Mouse (Mus musculus) MEL (cell line): Measurements from ENCODE around the gene Sox5. TPM values are rescaled to one million over a fixed set of nuclear protein-coding genes. Genes with fewer than 3 reads are reported as not detected.

Experiments
- DNase-seq: peaks from one replicate; pipeline ENCODE4 v3.0.0; 2011; ENCODE audit warnings: low read depth, low spot score
- H3K27ac ChIP-seq: 2 replicates; pipeline ENCODE4 v1.5.1; 2012; ENCODE audit warnings: low read depth, mild to moderate bottlenecking, control low read depth, low read length, moderate library complexity; ENCODE audit not compliant: control insufficient read depth
- H3K27me3 ChIP-seq, 2 experiments: fragments of 150-350 bp in 1 of 2; sonication (generic) in 1 of 2; 2 replicates each; pipeline ENCODE4 v1.6.1; 2012; ENCODE audit warnings: low read length in 2 of 2, mild to moderate bottlenecking in 2 of 2, improper control_type of control experiment in 1 of 2, moderate library complexity in 1 of 2; ENCODE audit not compliant: insufficient read depth in 2 of 2, control insufficient read depth in 1 of 2
- H3K36me3 ChIP-seq, 2 experiments: 2 replicates each; pipeline ENCODE4 v1.6.1; 2012 to 2014; ENCODE audit warnings: low read length in 2 of 2, improper control_type of control experiment in 1 of 2, inconsistent platforms in 1 of 2, mild to moderate bottlenecking in 1 of 2; ENCODE audit not compliant: insufficient read depth in 2 of 2, control insufficient read depth in 1 of 2
- H3K4me1 ChIP-seq, 2 experiments: fragments of 150-350 bp in 1 of 2; sonication (generic) in 1 of 2; 2 replicates each; pipeline ENCODE4 v1.6.1; 2012; ENCODE audit warnings: low read length in 2 of 2, improper control_type of control experiment in 1 of 2, mild to moderate bottlenecking in 1 of 2; ENCODE audit not compliant: insufficient read depth in 2 of 2, control insufficient read depth in 1 of 2
- H3K4me3 ChIP-seq, 2 experiments: fragments of 150-350 bp in 1 of 2; sonication (generic) in 1 of 2; 2 replicates each; pipeline ENCODE4 v1.5.1; 2012; ENCODE audit warnings: low read depth in 2 of 2, low read length in 2 of 2, mild to moderate bottlenecking in 2 of 2, moderate library complexity in 2 of 2, control low read depth in 1 of 2, improper control_type of control experiment in 1 of 2; ENCODE audit not compliant: control insufficient read depth in 1 of 2, insufficient read depth in 1 of 2
- H3K79me2 ChIP-seq: 2 replicates; pipeline ENCODE4 v1.6.1; 2012; ENCODE audit warnings: mild to moderate bottlenecking, low read length, moderate library complexity; ENCODE audit not compliant: control insufficient read depth, poor library complexity, insufficient read depth
- H3K9ac ChIP-seq: 2 replicates; pipeline ENCODE4 v1.6.1; 2012; ENCODE audit warnings: low read depth, mild to moderate bottlenecking, control low read depth, low read length, moderate library complexity; ENCODE audit not compliant: control insufficient read depth, poor library complexity, severe bottlenecking
- H3K9me3 ChIP-seq: fragments of 150-350 bp; sonication (generic); replicated peaks from 2 replicates; pipeline ENCODE4 v1.6.1; 2012; ENCODE audit warnings: mild to moderate bottlenecking, low read length, improper control_type of control experiment, moderate library complexity; ENCODE audit not compliant: insufficient read depth
- BHLHE40 ChIP-seq: IDR thresholded peaks from 2 replicates; pipeline ENCODE4 v1.6.1; 2012; ENCODE audit warnings: low read depth, mild to moderate bottlenecking, inconsistent platforms, low read length, improper control_type of control experiment, borderline replicate concordance
- CHD1 ChIP-seq: IDR thresholded peaks from 2 replicates; pipeline ENCODE4 v1.6.1; 2012; ENCODE audit warnings: low read depth, mild to moderate bottlenecking, inconsistent platforms, low read length, improper control_type of control experiment
- CTCF ChIP-seq, 3 experiments: IDR thresholded peaks in 2 of 3; conservative IDR thresholded peaks in 1 of 3; 2 replicates each; pipeline ENCODE4 v1.5.1; 2011 to 2012; ENCODE audit warnings: low read length in 3 of 3, low read depth in 2 of 3, mild to moderate bottlenecking in 2 of 3, improper control_type of control experiment in 1 of 3, inconsistent platforms in 1 of 3, mixed read lengths in 1 of 3, moderate library complexity in 1 of 3; ENCODE audit not compliant: control insufficient read depth in 1 of 3, insufficient read depth in 1 of 3, poor library complexity in 1 of 3, severe bottlenecking in 1 of 3
- E2F4 ChIP-seq: IDR thresholded peaks from 2 replicates; pipeline ENCODE4 v1.6.1; 2011; ENCODE audit warnings: low read depth, low read length, improper control_type of control experiment, borderline replicate concordance
- EP300 ChIP-seq, 2 experiments: IDR thresholded peaks; 2 replicates each; pipeline ENCODE4 v1.6.1; 2011; ENCODE audit warnings: improper control_type of control experiment in 2 of 2, low read length in 2 of 2, low read depth in 1 of 2, mild to moderate bottlenecking in 1 of 2
- GABPA ChIP-seq: IDR thresholded peaks from 2 replicates; pipeline ENCODE4 v1.6.1; 2012; ENCODE audit warnings: low read depth, mild to moderate bottlenecking, inconsistent platforms, low read length, improper control_type of control experiment, moderate library complexity
- JUND ChIP-seq: IDR thresholded peaks from 2 replicates; pipeline ENCODE4 v1.6.1; 2011; ENCODE audit warnings: low read depth, mild to moderate bottlenecking, improper control_type of control experiment, low read length
- MAFK ChIP-seq: IDR thresholded peaks from 2 replicates; pipeline ENCODE4 v1.6.1; 2011; ENCODE audit warnings: low read depth, mild to moderate bottlenecking, low read length, improper control_type of control experiment, borderline replicate concordance
- MAX ChIP-seq: IDR thresholded peaks from 2 replicates; pipeline ENCODE4 v1.6.1; 2011; ENCODE audit warnings: low read length, improper control_type of control experiment
- MXI1 ChIP-seq: IDR thresholded peaks from 2 replicates; pipeline ENCODE4 v1.6.1; 2011; ENCODE audit warnings: mild to moderate bottlenecking, low read depth, low read length, improper control_type of control experiment
- MYB ChIP-seq: IDR thresholded peaks from 2 replicates; pipeline ENCODE4 v1.6.1; 2011; ENCODE audit warnings: mild to moderate bottlenecking, low read depth, low read length, improper control_type of control experiment
- MYC ChIP-seq: IDR thresholded peaks from 2 replicates; pipeline ENCODE4 v1.6.1; 2011; ENCODE audit warnings: low read depth, mild to moderate bottlenecking, low read length, improper control_type of control experiment, moderate library complexity
- NELFE ChIP-seq: IDR thresholded peaks from 2 replicates; pipeline ENCODE4 v1.6.1; 2011; ENCODE audit warnings: low read depth, low read length, improper control_type of control experiment
- NRF1 ChIP-seq: IDR thresholded peaks from 2 replicates; pipeline ENCODE4 v1.6.1; 2014; ENCODE audit warnings: low read depth, mild to moderate bottlenecking, inconsistent platforms, low read length, improper control_type of control experiment, moderate library complexity; ENCODE audit not compliant: poor library complexity, insufficient read depth, severe bottlenecking
- POLR2A ChIP-seq, 2 experiments: IDR thresholded peaks; 2 replicates each; pipeline ENCODE4 v1.6.1; 2011 to 2012; ENCODE audit warnings: low read length in 2 of 2, mild to moderate bottlenecking in 2 of 2, control low read depth in 1 of 2, improper control_type of control experiment in 1 of 2, low read depth in 1 of 2, moderate library complexity in 1 of 2; ENCODE audit not compliant: control insufficient read depth in 1 of 2, insufficient read depth in 1 of 2, poor library complexity in 1 of 2
- POLR2AphosphoS2 ChIP-seq: IDR thresholded peaks from 2 replicates; pipeline ENCODE4 v1.6.1; 2011; ENCODE audit warnings: low read length, improper control_type of control experiment
- POLR2AphosphoS5 ChIP-seq: IDR thresholded peaks from 2 replicates; pipeline ENCODE4 v1.6.1; 2012; ENCODE audit warnings: low read depth, borderline replicate concordance, mild to moderate bottlenecking, inconsistent platforms, low read length, moderate library complexity, mixed read lengths
- SIN3A ChIP-seq: IDR thresholded peaks from 2 replicates; pipeline ENCODE4 v1.6.1; 2012; ENCODE audit warnings: low read length, improper control_type of control experiment, inconsistent platforms
- TAL1 ChIP-seq: IDR thresholded peaks from 2 replicates; pipeline ENCODE4 v1.6.1; 2012; ENCODE audit warnings: mild to moderate bottlenecking, inconsistent platforms, low read length, moderate library complexity, mixed read lengths
- TBP ChIP-seq: IDR thresholded peaks from 2 replicates; pipeline ENCODE4 v1.8.0; 2011; ENCODE audit warnings: low read depth, low read length, improper control_type of control experiment
- TCF12 ChIP-seq: IDR thresholded peaks from 2 replicates; pipeline ENCODE4 v1.6.1; 2014; ENCODE audit warnings: low read depth, mild to moderate bottlenecking, inconsistent platforms, low read length, improper control_type of control experiment, moderate library complexity
- UBTF ChIP-seq: IDR thresholded peaks from 2 replicates; pipeline ENCODE4 v1.6.1; 2012; ENCODE audit warnings: low read depth, mild to moderate bottlenecking, inconsistent platforms, low read length, improper control_type of control experiment, moderate library complexity, borderline replicate concordance; ENCODE audit not compliant: insufficient read depth
- USF1 ChIP-seq: IDR thresholded peaks from 2 replicates; pipeline ENCODE4 v1.6.1; 2014; ENCODE audit warnings: low read depth, mild to moderate bottlenecking, inconsistent platforms, low read length, improper control_type of control experiment, moderate library complexity
- ZC3H11A ChIP-seq: IDR thresholded peaks from 2 replicates; pipeline ENCODE4 v1.6.1; 2012; ENCODE audit warnings: low read depth, mild to moderate bottlenecking, inconsistent platforms, low read length, improper control_type of control experiment
- ZKSCAN1 ChIP-seq: IDR thresholded peaks from 2 replicates; pipeline ENCODE4 v1.6.1; 2012; ENCODE audit warnings: low read depth, mild to moderate bottlenecking, inconsistent platforms, low read length, improper control_type of control experiment, moderate library complexity
- ZNF384 ChIP-seq: IDR thresholded peaks from 2 replicates; pipeline ENCODE4 v1.6.1; 2012; ENCODE audit warnings: low read depth, mild to moderate bottlenecking, inconsistent platforms, low read length, improper control_type of control experiment
- polyA plus RNA-seq, 2 experiments: library from polyadenylated mRNA; stranded (reverse) in 1 of 2; unstranded in 1 of 2; fragments of >175 nt in 1 of 2; fragments of >200 nt in 1 of 2; gene quantifications; 2 replicates each; pipeline versions ENCODE4 v1.2.1 to v1.2.4; 2012; ENCODE audit warnings: low replicate concordance in 2 of 2, low read depth in 1 of 2; ENCODE audit not compliant: insufficient read length in 2 of 2, insufficient read depth in 1 of 2, missing spikeins in 1 of 2
- total RNA-seq: library from RNA; depleted of rRNA; stranded (reverse); fragments of 300-350 nt; gene quantifications from 2 replicates; pipeline ENCODE4 v1.2.3, GENCODE M21; 2012

Gene Sox5
- total and polyA plus RNA-seq, 3 experiments = 0.19 to 3.0 TPM; not detected in 1

- no peak overlapping the region for H3K27ac ChIP-seq
- no peaks in the 10 kb centered on the region for H3K4me1 ChIP-seq
- H3K27me3 ChIP-seq = no peaks in the 10 kb centered on the region
- H3K9me3 ChIP-seq = no peaks in the 10 kb centered on the region
- H3K4me3 ChIP-seq = no peak overlapping the region
- no peaks in the 10 kb centered on the region for H3K79me2 ChIP-seq
- no peak for TF ChIP-seq ZKSCAN1
- TF ChIP-seq NELFE = no peak
- no peak for TF ChIP-seq TAL1
- no peak for TF ChIP-seq NRF1
- no peak for TF ChIP-seq EP300 (IDR thresholded peaks at IDR 0.05; ENCODE audit: low read depth in 1 of 2, low read length in 2 of 2)
- TF ChIP-seq TCF12 = no peak
- no peak for TF ChIP-seq CTCF (IDR thresholded peaks at IDR 0.05 in 2 of 3, conservative IDR thresholded peaks at IDR 0.05 in 1 of 3; ENCODE audit: control insufficient read depth in 1 of 3, insufficient read depth in 1 of 3, low read depth in 2 of 3, low read length in 3 of 3, poor library complexity in 1 of 3, severe bottlenecking in 1 of 3)
- no peak for TF ChIP-seq MYB
- TF ChIP-seq BHLHE40 = no peak
- no peak for TF ChIP-seq GABPA
- no peak for TF ChIP-seq POLR2AphosphoS5
- TF ChIP-seq ZNF384 = no peak
- TF ChIP-seq JUND = no peak
- no peak for TF ChIP-seq TBP
- TF ChIP-seq MYC = no peak
- TF ChIP-seq USF1 = no peak
- TF ChIP-seq SIN3A = no peak
- no peak for TF ChIP-seq MXI1
- no peak for TF ChIP-seq MAX
- H3K9ac ChIP-seq = no peak overlapping the region
- H3K36me3 ChIP-seq = no peaks in the 10 kb centered on the region
- DNase-seq = no peak
Observed at GRCm38 (mm10) chr6:144082297-144082696, 699.5 kb downstream of the Sox5 start.

- no peak overlapping the region for H3K9ac ChIP-seq
- H3K4me3 ChIP-seq = no peak overlapping the region
- no peaks in the 10 kb centered on the region for H3K27me3 ChIP-seq
- no peaks in the 10 kb centered on the region for H3K4me1 ChIP-seq
- no peak for TF ChIP-seq MYC
- TF ChIP-seq POLR2A (IDR thresholded peaks at IDR 0.05; ENCODE audit: control insufficient read depth in 1 of 2, insufficient read depth in 1 of 2, low read depth in 1 of 2, low read length in 2 of 2, poor library complexity in 1 of 2) = no peak
- no peak for TF ChIP-seq JUND
- TF ChIP-seq POLR2AphosphoS2 = no peak
- no peak for TF ChIP-seq ZKSCAN1
- no peak for TF ChIP-seq ZNF384
- no peak for TF ChIP-seq CHD1
- TF ChIP-seq ZC3H11A = no peak
- TF ChIP-seq UBTF = no peak
- no peak for TF ChIP-seq MAX
- TF ChIP-seq E2F4 = no peak
- no peak for TF ChIP-seq CTCF (IDR thresholded peaks at IDR 0.05 in 2 of 3, conservative IDR thresholded peaks at IDR 0.05 in 1 of 3; ENCODE audit: control insufficient read depth in 1 of 3, insufficient read depth in 1 of 3, low read depth in 2 of 3, low read length in 3 of 3, poor library complexity in 1 of 3, severe bottlenecking in 1 of 3)
- no peak for TF ChIP-seq MXI1
- TF ChIP-seq MAFK = no peak
- no peak for TF ChIP-seq EP300 (IDR thresholded peaks at IDR 0.05; ENCODE audit: low read depth in 1 of 2, low read length in 2 of 2)
- no peak for TF ChIP-seq NELFE
- TF ChIP-seq, all 39 proteins: peak for 0
- Histone ChIP-seq H3K9me3 (no peaks in the 10 kb centered on the region), H3K36me3 (no peaks in the 10 kb centered on the region), H3K79me2 (no peaks in the 10 kb centered on the region), H3K27ac (no peak overlapping the region)
- no peak for DNase-seq
Observed at GRCm38 (mm10) chr6:144077826-144078225, 704.0 kb downstream of the Sox5 start.
